Mouse (Mus musculus) myocyte (in vitro differentiated cells): Measurements from ENCODE around the gene Csrp3. TPM values are rescaled to one million over a fixed set of nuclear protein-coding genes. Genes with fewer than 3 reads are reported as not detected.

Source experiments
- H3K27me3 ChIP-seq: one replicate; pipeline ENCODE4 v1.6.1; 2011; ENCODE audit not compliant: control insufficient read depth, insufficient read depth, insufficient read length
- H3K36me3 ChIP-seq: one replicate; pipeline ENCODE4 v1.6.1; 2011; ENCODE audit not compliant: control insufficient read depth, insufficient read depth
- H3K4me2 ChIP-seq: one replicate; pipeline ENCODE4 v1.6.1; 2011; ENCODE audit warnings: low read depth, control low read depth
- H3K4me3 ChIP-seq: one replicate; pipeline ENCODE4 v1.5.1; 2011; ENCODE audit warnings: mild to moderate bottlenecking, control low read depth, moderate library complexity
- H3K79me2 ChIP-seq: one replicate; pipeline ENCODE4 v1.6.1; 2011; ENCODE audit not compliant: control insufficient read depth, insufficient read depth
- H3ac ChIP-seq: one replicate; pipeline ENCODE4 v1.6.1; 2011; ENCODE audit not compliant: control insufficient read depth, insufficient read length
- CEBPB ChIP-seq: IDR thresholded peaks from 2 replicates; pipeline ENCODE4 v1.6.1; 2011; ENCODE audit warnings: mild to moderate bottlenecking, moderate library complexity; ENCODE audit not compliant: poor library complexity, insufficient read depth, severe bottlenecking
- E2F4 ChIP-seq: IDR thresholded peaks from one replicate; pipeline ENCODE4 v1.6.1; 2011; ENCODE audit warnings: mild to moderate bottlenecking, control low read depth, moderate library complexity; ENCODE audit not compliant: insufficient read depth
- MAX ChIP-seq: IDR thresholded peaks from one replicate; pipeline ENCODE4 v1.6.1; 2011; ENCODE audit warnings: low read depth, mild to moderate bottlenecking, control low read depth
- MYOD1 ChIP-seq, 3 experiments: IDR thresholded peaks; one replicate each; pipeline ENCODE4 v1.6.1; 2011; ENCODE audit warnings: control low read depth in 2 of 3, low read depth in 2 of 3, mild to moderate bottlenecking in 2 of 3, moderate library complexity in 1 of 3; ENCODE audit not compliant: insufficient read length in 2 of 3, control insufficient read depth in 1 of 3
- MYOG ChIP-seq, 3 experiments: IDR thresholded peaks; one replicate each; pipeline ENCODE4 v1.6.1; 2011; ENCODE audit warnings: control low read depth in 2 of 3, low read depth in 2 of 3, mild to moderate bottlenecking in 2 of 3; ENCODE audit not compliant: insufficient read length in 2 of 3, control insufficient read depth in 1 of 3, insufficient read depth in 1 of 3
- POLR2A ChIP-seq: IDR thresholded peaks from one replicate; pipeline ENCODE4 v1.6.1; 2011; ENCODE audit warnings: low read depth, mild to moderate bottlenecking, control low read depth, moderate library complexity; ENCODE audit not compliant: insufficient read length
- POLR2AphosphoS2 ChIP-seq: IDR thresholded peaks from one replicate; pipeline ENCODE4 v1.6.1; 2011; ENCODE audit warnings: low read depth, control low read depth; ENCODE audit not compliant: insufficient read length
- REST ChIP-seq: IDR thresholded peaks from one replicate; pipeline ENCODE4 v1.6.1; 2011; ENCODE audit warnings: mild to moderate bottlenecking, control low read depth, moderate library complexity; ENCODE audit not compliant: insufficient read depth, insufficient read length
- SRF ChIP-seq: IDR thresholded peaks from one replicate; pipeline ENCODE4 v1.6.1; 2011; ENCODE audit warnings: low read depth; ENCODE audit not compliant: control insufficient read depth, insufficient read length
- TCF12 ChIP-seq: IDR thresholded peaks from one replicate; pipeline ENCODE4 v1.6.1; 2011; ENCODE audit warnings: mild to moderate bottlenecking, control low read depth; ENCODE audit not compliant: poor library complexity, insufficient read depth, severe bottlenecking
- TCF3 ChIP-seq: IDR thresholded peaks from one replicate; pipeline ENCODE4 v1.6.1; 2011; ENCODE audit warnings: low read depth, control low read depth; ENCODE audit not compliant: insufficient read length
- USF1 ChIP-seq: IDR thresholded peaks from one replicate; pipeline ENCODE4 v1.6.1; 2011; ENCODE audit warnings: low read depth, mild to moderate bottlenecking, control low read depth, moderate library complexity
- polyA plus RNA-seq: library from polyadenylated mRNA; unstranded; fragments of >200 nt; fragmentation: generic; extraction: Trizol; gene quantifications from one replicate; pipeline ENCODE4 v1.2.1, GENCODE M21; 2012; ENCODE audit warnings: missing spikeins

Gene Csrp3
- polyA plus RNA-seq, 1 experiment, result 158 TPM

DNA sequence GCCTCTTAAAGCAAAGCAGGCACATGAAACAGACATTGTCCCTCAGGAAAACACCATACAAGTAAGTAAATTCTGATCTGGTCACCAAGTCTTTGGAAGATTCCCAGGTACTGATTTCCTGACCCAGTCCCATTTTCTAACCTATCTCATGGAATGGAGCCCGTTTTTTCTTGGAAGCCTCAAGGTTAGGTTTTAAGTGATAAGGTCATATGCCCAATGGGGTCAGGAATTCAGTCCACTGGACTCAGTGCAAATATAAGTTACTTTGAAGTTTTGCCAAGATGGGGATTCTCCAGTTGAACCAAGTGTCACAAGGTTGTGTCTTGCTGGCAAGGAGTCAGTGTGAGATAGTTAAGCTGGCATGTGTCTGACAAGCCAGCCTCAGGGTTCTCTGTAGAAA lies 23.2 kb downstream of the Csrp3 start:
- no peak for TF ChIP-seq CEBPB
- no peak for TF ChIP-seq TCF12
- TF ChIP-seq REST, result no peak
- TF ChIP-seq POLR2AphosphoS2, result no peak
- TF ChIP-seq USF1, result no peak
- no peak for TF ChIP-seq TCF3
- TF ChIP-seq POLR2A, result no peak
- TF ChIP-seq MAX, result no peak
- no peak for TF ChIP-seq E2F4
- TF ChIP-seq MYOG (IDR thresholded peaks at IDR 0.05; ENCODE audit: control insufficient read depth in 1 of 3, insufficient read depth in 1 of 3, insufficient read length in 2 of 3, low read depth in 2 of 3), result no peak
- no peak for TF ChIP-seq SRF
- TF ChIP-seq MYOD1 (IDR thresholded peaks at IDR 0.05; ENCODE audit: control insufficient read depth in 1 of 3, insufficient read length in 2 of 3, low read depth in 2 of 3), result no peak
- H3K4me2 ChIP-seq, result no peak overlapping the region
- peaks cover 44% of the 10 kb centered on the region for H3K36me3 ChIP-seq
- no peaks in the 10 kb centered on the region for H3K79me2 ChIP-seq
- H3K4me3 ChIP-seq, result no peak overlapping the region
- no peaks in the 10 kb centered on the region for H3K27me3 ChIP-seq
- no peak overlapping the region for H3ac ChIP-seq

DNA sequence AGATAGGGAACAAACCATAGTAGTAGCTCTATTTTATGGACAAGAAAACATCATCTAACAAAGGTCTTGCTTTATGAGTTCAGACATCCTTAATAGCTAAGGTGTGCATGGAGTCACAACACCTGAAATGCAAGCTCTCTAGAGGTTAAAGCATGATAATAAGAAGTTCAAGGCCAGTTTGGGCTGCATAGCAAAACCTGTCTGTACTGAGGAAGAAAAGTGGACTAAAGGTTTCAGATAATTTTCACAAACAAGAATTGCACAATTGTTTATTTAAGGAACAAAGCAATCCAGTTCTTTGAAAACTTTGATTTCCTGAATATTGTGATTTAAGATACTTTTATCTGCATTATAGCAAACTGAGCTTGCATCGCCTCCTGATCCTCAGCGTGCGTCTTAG lies 24.2 kb downstream of the Csrp3 start:
- TF ChIP-seq POLR2AphosphoS2 (no peak), CEBPB (no peak), MAX (no peak), MYOG (IDR thresholded peaks at IDR 0.05; ENCODE audit: control insufficient read depth in 1 of 3, insufficient read depth in 1 of 3, insufficient read length in 2 of 3, low read depth in 2 of 3) (no peak), TCF12 (no peak), REST (no peak), SRF (no peak), POLR2A (no peak), E2F4 (no peak), USF1 (no peak), TCF3 (no peak), MYOD1 (IDR thresholded peaks at IDR 0.05; ENCODE audit: control insufficient read depth in 1 of 3, insufficient read length in 2 of 3, low read depth in 2 of 3) (no peak)
- Histone ChIP-seq H3K4me3 (no peak overlapping the region), H3K79me2 (no peaks in the 10 kb centered on the region), H3K27me3 (no peaks in the 10 kb centered on the region), H3K4me2 (no peak overlapping the region), H3ac (no peak overlapping the region), H3K36me3 (peaks cover 51% of the 10 kb centered on the region)

DNA sequence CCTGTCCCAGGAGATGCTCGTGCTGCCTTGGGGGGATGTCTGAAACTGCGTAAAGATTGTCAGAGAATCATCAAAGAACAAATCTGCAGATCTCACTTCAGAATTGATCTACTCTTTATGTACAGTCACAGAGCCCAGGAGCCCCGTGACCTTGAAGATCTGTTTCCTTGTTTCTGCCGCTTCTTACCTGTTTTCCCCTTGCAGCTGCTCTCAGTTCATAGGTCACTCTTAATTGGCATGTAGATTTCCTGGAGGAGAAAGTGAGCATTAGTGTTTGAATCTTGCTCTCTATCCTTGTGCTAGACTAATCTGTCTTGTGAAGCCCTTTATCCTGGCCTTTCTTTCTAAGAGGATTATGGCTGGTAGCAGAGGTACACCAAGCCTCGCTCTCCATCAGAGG lies 26.2 kb downstream of the Csrp3 start:
- Histone ChIP-seq H3K4me2 (no peak overlapping the region), H3ac (no peak overlapping the region), H3K79me2 (no peaks in the 10 kb centered on the region), H3K27me3 (no peaks in the 10 kb centered on the region), H3K36me3 (peaks cover 55% of the 10 kb centered on the region), H3K4me3 (no peak overlapping the region)
- no peak for TF ChIP-seq E2F4
- TF ChIP-seq TCF12, result no peak
- no peak for TF ChIP-seq REST
- TF ChIP-seq MYOD1 (IDR thresholded peaks at IDR 0.05; ENCODE audit: control insufficient read depth in 1 of 3, insufficient read length in 2 of 3, low read depth in 2 of 3), result no peak
- TF ChIP-seq CEBPB, result no peak
- no peak for TF ChIP-seq SRF
- TF ChIP-seq TCF3, result no peak
- no peak for TF ChIP-seq POLR2AphosphoS2
- TF ChIP-seq MAX, result no peak
- TF ChIP-seq POLR2A, result no peak
- TF ChIP-seq USF1, result no peak

DNA sequence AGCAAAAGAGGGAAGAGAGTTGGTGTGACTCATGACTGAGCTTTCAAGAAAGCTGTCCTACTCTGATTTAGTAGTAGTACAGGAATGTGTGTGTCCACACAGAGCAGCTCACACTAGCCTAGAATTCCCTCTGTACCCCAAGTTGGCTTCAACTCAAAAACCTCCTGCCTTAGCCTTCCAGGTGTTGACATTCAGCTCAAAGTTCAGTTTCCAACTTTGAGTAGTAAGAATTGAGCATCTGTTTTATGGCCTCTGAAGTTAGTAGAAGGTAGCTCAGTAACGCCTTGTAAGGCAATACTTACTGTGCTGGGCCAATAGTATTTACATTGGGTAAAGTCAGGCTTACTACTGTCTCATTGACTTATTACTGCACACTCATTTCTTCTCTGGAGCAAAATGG lies 34.2 kb downstream of the Csrp3 start:
- peaks cover 33% of the 10 kb centered on the region for H3K36me3 ChIP-seq

More for the DNA sequence above, 34.2 kb downstream of the Csrp3 start:
- no peaks in the 10 kb centered on the region for H3K79me2 ChIP-seq
- H3K4me2 ChIP-seq, result no peak overlapping the region
- no peak overlapping the region for H3K4me3 ChIP-seq
- H3ac ChIP-seq, result no peak overlapping the region
- no peak for TF ChIP-seq TCF3
- no peak for TF ChIP-seq REST
- no peak for TF ChIP-seq MYOD1 (IDR thresholded peaks at IDR 0.05; ENCODE audit: control insufficient read depth in 1 of 3, insufficient read length in 2 of 3, low read depth in 2 of 3)
- TF ChIP-seq TCF12, result no peak
- no peak for TF ChIP-seq POLR2A
- no peak for TF ChIP-seq MAX
- TF ChIP-seq USF1, result no peak
- no peak for TF ChIP-seq POLR2AphosphoS2
- no peak for TF ChIP-seq CEBPB
- TF ChIP-seq SRF, result no peak
- TF ChIP-seq E2F4, result no peak
- TF ChIP-seq MYOG (IDR thresholded peaks at IDR 0.05; ENCODE audit: control insufficient read depth in 1 of 3, insufficient read depth in 1 of 3, insufficient read length in 2 of 3, low read depth in 2 of 3), result no peak
- H3K27me3 ChIP-seq, result no peaks in the 10 kb centered on the region
